Mouse (Mus musculus) midbrain, embryonic 15.5 days (tissue): ENCODE results near the gene Sephs2. TPM values are rescaled to one million over a fixed set of nuclear protein-coding genes. Genes with fewer than 3 reads are reported as not detected.

ENCODE experiments used
- ATAC-seq: fragments of 200-750 bp; cut with Nextera tagmentation; replicated peaks from 2 replicates; pipeline ENCODE4 v1.8.0; 2017; ENCODE audit warnings: moderate TSS enrichment
- H3K27ac ChIP-seq: fragments of 300-500 bp; sonication (generic); 2 replicates; pipeline ENCODE4 v1.5.1; 2015; ENCODE audit warnings: mild to moderate bottlenecking, inconsistent platforms
- H3K27me3 ChIP-seq: fragments of 300-500 bp; sonication (generic); replicated peaks from 2 replicates; pipeline ENCODE4 v1.6.1; 2015; ENCODE audit warnings: inconsistent platforms
- H3K36me3 ChIP-seq: fragments of 300-500 bp; sonication (generic); replicated peaks from 2 replicates; pipeline ENCODE4 v1.6.1; 2015; ENCODE audit warnings: inconsistent platforms
- H3K4me1 ChIP-seq: fragments of 300-500 bp; sonication (generic); 2 replicates; pipeline ENCODE4 v1.6.1; 2015; ENCODE audit warnings: inconsistent platforms
- H3K4me2 ChIP-seq: fragments of 300-500 bp; sonication (generic); 2 replicates; pipeline ENCODE4 v1.6.1; 2015; ENCODE audit warnings: inconsistent platforms, mild to moderate bottlenecking, moderate library complexity
- H3K4me3 ChIP-seq: fragments of 300-500 bp; sonication (generic); 2 replicates; pipeline ENCODE4 v1.5.1; 2015; ENCODE audit warnings: mild to moderate bottlenecking, inconsistent platforms
- H3K9ac ChIP-seq: fragments of 300-500 bp; sonication (generic); 2 replicates; pipeline ENCODE4 v1.6.1; 2015; ENCODE audit warnings: mild to moderate bottlenecking, inconsistent platforms
- H3K9me3 ChIP-seq: fragments of 300-500 bp; sonication (generic); 2 replicates; pipeline ENCODE4 v1.6.1; 2016; ENCODE audit warnings: inconsistent platforms
- WGBS: fragments of 180-500 bp; shearing (Covaris S2); methylation state at CpG from one replicate; pipeline ENCODE4 v1.1.7; 2015; ENCODE audit warnings: mixed read lengths; 5-methylcytosine and 5-hydroxymethylcytosine counted together
- polyA plus RNA-seq: library from polyadenylated mRNA; unstranded; fragments of >200 nt; fragmentation: Nextera tagmentation; extraction: Ambion mirVana; gene quantifications from 2 replicates; pipeline ENCODE4 v1.2.1, GENCODE M21; 2015

The Sephs2 gene
- polyA plus RNA-seq, 1 experiment from 2014 or later: 62.3 TPM

- no peaks in the 10 kb centered on the region for H3K27me3 ChIP-seq
- H3K4me2 ChIP-seq: peak overlapping the region; percentile 90
- H3K4me1 ChIP-seq: peaks cover 26% of the 10 kb centered on the region
- H3K4me3 ChIP-seq: peak overlapping the region; percentile 97
- H3K9ac ChIP-seq: peak overlapping the region; percentile 79
- 0 out of 2 replicates have a peak, but pooled peaks cover 5% of the 10 kb centered on the region for H3K36me3 ChIP-seq
- 14% methylated on average over 25 of the region's 33 CpGs for WGBS
- peak; percentile 77 for ATAC-seq
- H3K9me3 ChIP-seq: no peaks in the 10 kb centered on the region
- peak overlapping the region; percentile 81 for H3K27ac ChIP-seq
Measured at GRCm38 (mm10) chr7:127244658-127245510, 29.0 kb downstream of the Sephs2 start.

GRCm38 (mm10) chr7:127243870-127244657 lies 29.8 kb downstream of the Sephs2 start, which contains the start of gene Zfp771:
Gene Zfp771, plus strand, starts transcription at chr7:127244274.
- Histone ChIP-seq H3K27ac (peak within 1 kb of the TSS; percentile 81), H3K4me2 (peak within 1 kb of the TSS; percentile 90), H3K9me3 (no peaks in the 10 kb centered on the region), H3K9ac (peak within 1 kb of the TSS; percentile 79), H3K4me3 (peak within 1 kb of the TSS; percentile 97), H3K27me3 (no peaks in the 10 kb centered on the region), H3K4me1 (peaks cover 26% of the 10 kb centered on the region), H3K36me3 (peaks cover 5% of the 10 kb centered on the region; the same call in 1 of the 2 replicates)
- 1% methylated on average over 56 of the region's 56 CpGs for WGBS
- ATAC-seq: peak; percentile 94

DNA sequence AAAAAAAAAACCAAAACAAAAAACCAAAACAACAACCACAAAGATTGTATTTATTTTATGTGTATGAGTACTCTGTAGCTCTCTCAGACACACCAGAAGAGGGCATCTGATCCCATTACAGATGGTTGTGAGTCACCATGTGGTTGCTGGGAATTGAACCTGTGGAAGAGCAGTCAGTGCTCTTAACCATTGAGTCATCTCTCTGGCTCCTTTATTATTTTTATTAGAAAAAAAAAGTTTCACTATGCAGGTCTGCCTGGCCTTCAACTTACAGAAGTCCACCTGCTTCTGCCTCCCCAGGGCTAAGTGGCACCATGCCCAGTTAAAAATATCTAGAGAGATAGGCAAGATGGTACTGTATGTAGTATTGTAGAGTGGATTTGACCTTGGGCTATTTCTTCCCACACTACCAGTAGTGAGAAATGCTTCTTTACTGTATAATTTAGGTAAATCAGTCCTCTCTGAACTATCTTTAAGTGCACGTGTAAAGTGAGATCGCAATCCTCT lies 30.4 kb downstream of the Sephs2 start:
- peaks cover 26% of the 10 kb centered on the region for H3K4me1 ChIP-seq
- ATAC-seq: 0 out of 2 replicates have a peak, but pooled peaks have one; percentile 1
- 46% methylated on average over 2 of the region's 2 CpGs for WGBS
- H3K4me3 ChIP-seq: peak overlapping the region; percentile 97
- H3K27me3 ChIP-seq: no peaks in the 10 kb centered on the region
- H3K36me3 ChIP-seq: peaks cover 10% of the 10 kb centered on the region; the same call in 1 of the 2 replicates
- H3K27ac ChIP-seq: peak overlapping the region; percentile 81; the same call in 1 of the 2 replicates
- H3K9me3 ChIP-seq: no peaks in the 10 kb centered on the region
- H3K9ac ChIP-seq: peak overlapping the region; percentile 79; the same call in 1 of the 2 replicates
- H3K4me2 ChIP-seq: peak overlapping the region; percentile 90

GRCm38 (mm10) chr7:127234777-127235176 lies 39.1 kb downstream of the Sephs2 start:
- WGBS: 94% methylated on average over 2 of the region's 2 CpGs
- ATAC-seq: no peak
- no peak overlapping the region for H3K9ac ChIP-seq
- peaks cover 38% of the 10 kb centered on the region for H3K4me1 ChIP-seq
- no peak overlapping the region for H3K27ac ChIP-seq
- H3K4me3 ChIP-seq: no peak overlapping the region
- H3K36me3 ChIP-seq: peaks cover 38% of the 10 kb centered on the region
- H3K9me3 ChIP-seq: no peaks in the 10 kb centered on the region
- H3K4me2 ChIP-seq: peak overlapping the region; percentile 62
- H3K27me3 ChIP-seq: no peaks in the 10 kb centered on the region

DNA sequence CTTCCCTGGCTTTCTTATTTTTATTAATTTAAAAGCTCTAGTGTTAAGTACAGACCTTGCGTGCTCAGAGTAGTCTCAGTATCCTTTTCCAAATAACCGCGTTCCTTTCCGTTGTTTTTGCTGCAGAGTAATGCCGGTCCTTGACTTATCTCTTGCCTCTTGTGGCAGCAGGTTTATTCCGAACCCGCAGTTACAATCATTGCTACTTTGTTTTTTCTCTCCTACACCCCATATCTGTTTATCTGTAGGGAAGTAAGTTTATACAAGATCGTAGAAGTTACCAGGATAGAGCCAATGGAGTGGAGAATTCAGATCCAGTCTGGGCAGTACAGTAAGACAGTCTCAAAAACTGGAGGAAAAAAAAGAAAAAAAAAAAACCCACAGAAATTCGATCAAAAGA lies 40.1 kb downstream of the Sephs2 start:
- Histone ChIP-seq H3K4me1 (peaks cover 40% of the 10 kb centered on the region), H3K4me3 (peak overlapping the region; percentile 97), H3K27ac (peak overlapping the region; percentile 99), H3K4me2 (peak overlapping the region; percentile 62), H3K9ac (peak overlapping the region; percentile 99), H3K9me3 (no peaks in the 10 kb centered on the region), H3K27me3 (no peaks in the 10 kb centered on the region), H3K36me3 (peaks cover 36% of the 10 kb centered on the region)
- 9% methylated on average over 9 of the region's 9 CpGs for whole genome bisulfite sequencing
- no peak for ATAC-seq

GRCm38 (mm10) chr7:127233368-127233749 lies 40.5 kb downstream of the Sephs2 start:
- peaks cover 32% of the 10 kb centered on the region for H3K36me3 ChIP-seq
- peaks cover 40% of the 10 kb centered on the region for H3K4me1 ChIP-seq

GRCm38 (mm10) chr7:127232622-127233367 lies 41.1 kb downstream of the Sephs2 start, which contains the start of the genes Zfp553 and Sept1:
Gene Zfp553, plus strand, starts transcription at chr7:127233061.
Gene Sept1, minus strand, starts transcription at chr7:127233130.
- Histone ChIP-seq H3K4me2 (peak within 1 kb of the TSS; percentile 62), H3K4me1 (peaks cover 38% of the 10 kb centered on the region), H3K4me3 (peak within 1 kb of the TSS; percentile 97), H3K27ac (peak within 1 kb of the TSS; percentile 99), H3K36me3 (peaks cover 26% of the 10 kb centered on the region), H3K27me3 (no peaks in the 10 kb centered on the region), H3K9me3 (no peaks in the 10 kb centered on the region), H3K9ac (peak within 1 kb of the TSS; percentile 99)
- under 1% methylated on average over 63 of the region's 64 CpGs for WGBS
- ATAC-seq: peak; percentile 91

More at GRCm38 (mm10) chr7:127233368-127233749, 40.5 kb downstream of the Sephs2 start:
- peak; percentile 48 for ATAC-seq
- peak overlapping the region; percentile 62 for H3K4me2 ChIP-seq
- no peaks in the 10 kb centered on the region for H3K9me3 ChIP-seq
- WGBS: 0% methylated on average over 27 of the region's 27 CpGs
- no peaks in the 10 kb centered on the region for H3K27me3 ChIP-seq
- peak overlapping the region; percentile 99 for H3K27ac ChIP-seq
- peak overlapping the region; percentile 99 for H3K9ac ChIP-seq
- H3K4me3 ChIP-seq: peak overlapping the region; percentile 97

DNA sequence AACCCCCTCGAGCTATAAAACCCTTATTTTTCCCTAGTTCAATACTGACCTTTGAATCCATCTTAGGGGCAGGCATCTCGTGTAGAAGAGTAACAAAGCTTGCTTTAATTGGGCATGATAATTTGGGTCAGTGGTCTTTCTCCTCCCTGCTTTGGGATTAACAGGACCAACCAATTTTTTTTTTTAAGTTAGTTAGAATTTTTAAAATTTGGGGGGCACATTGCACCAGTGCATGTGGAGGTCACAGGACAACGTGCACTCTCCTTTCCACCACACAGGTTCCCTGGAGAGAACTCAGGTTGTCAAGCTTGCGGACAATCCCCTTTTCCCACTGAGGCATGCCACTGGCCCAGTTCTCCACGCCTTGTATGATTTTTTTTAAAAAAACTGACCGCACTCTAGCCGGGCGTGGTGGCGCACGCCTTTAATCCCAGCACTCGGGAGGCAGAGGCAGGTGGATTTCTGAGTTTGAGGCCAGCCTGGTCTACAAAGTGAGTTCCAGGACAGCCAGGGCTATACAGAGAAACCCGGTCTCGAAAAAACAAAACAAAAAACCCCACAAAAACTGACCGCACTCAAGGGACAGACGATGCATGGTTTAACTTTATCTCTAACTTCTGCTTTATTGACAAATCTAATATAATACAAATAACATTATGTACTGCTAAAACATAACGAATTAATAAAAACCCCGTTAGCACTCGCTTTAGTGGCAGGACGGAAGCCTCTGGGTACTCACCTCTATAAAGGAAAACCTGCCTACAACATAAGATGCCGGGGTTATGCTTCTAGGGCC lies 41.8 kb downstream of the Sephs2 start:
- no peaks in the 10 kb centered on the region for H3K9me3 ChIP-seq
- no peak for ATAC-seq
- peak overlapping the region; percentile 99 for H3K9ac ChIP-seq
- peaks cover 37% of the 10 kb centered on the region for H3K4me1 ChIP-seq
- H3K4me3 ChIP-seq: peak overlapping the region; percentile 97
- H3K4me2 ChIP-seq: peak overlapping the region; percentile 62
- no peaks in the 10 kb centered on the region for H3K27me3 ChIP-seq
- peaks cover 19% of the 10 kb centered on the region for H3K36me3 ChIP-seq
- 3% methylated on average over 20 of the region's 20 CpGs for WGBS
- H3K27ac ChIP-seq: peak overlapping the region; percentile 99

DNA sequence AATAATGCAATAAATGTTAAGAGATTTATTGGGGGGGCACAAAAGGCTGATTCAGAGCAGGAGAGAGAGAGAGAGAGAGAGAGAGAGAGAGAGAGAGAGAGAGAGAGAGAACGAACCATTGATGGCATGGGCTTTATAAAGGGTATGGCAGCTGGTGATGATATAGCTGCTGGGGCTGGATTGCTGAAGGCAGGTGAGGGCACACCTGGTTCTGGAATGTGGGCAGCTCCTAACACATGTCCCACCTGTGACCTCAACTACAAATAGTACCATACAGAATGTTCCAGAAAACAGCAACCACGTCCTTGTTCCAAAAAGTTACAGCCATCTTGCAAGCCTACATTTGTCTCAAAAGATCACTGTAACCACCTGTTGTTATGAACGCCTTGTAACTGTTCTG lies 42.5 kb downstream of the Sephs2 start:
- no peaks in the 10 kb centered on the region for H3K9me3 ChIP-seq
- WGBS: 74% methylated on average over 3 of the region's 3 CpGs
- peak overlapping the region; percentile 99; the same call in 1 of the 2 replicates for H3K27ac ChIP-seq
- H3K36me3 ChIP-seq: peaks cover 12% of the 10 kb centered on the region
- ATAC-seq: no peak
- no peaks in the 10 kb centered on the region for H3K27me3 ChIP-seq
- peaks cover 37% of the 10 kb centered on the region for H3K4me1 ChIP-seq
- peak overlapping the region; percentile 97 for H3K4me3 ChIP-seq
- H3K9ac ChIP-seq: peak overlapping the region; percentile 99; the same call in 1 of the 2 replicates
- H3K4me2 ChIP-seq: peak overlapping the region; percentile 62

DNA sequence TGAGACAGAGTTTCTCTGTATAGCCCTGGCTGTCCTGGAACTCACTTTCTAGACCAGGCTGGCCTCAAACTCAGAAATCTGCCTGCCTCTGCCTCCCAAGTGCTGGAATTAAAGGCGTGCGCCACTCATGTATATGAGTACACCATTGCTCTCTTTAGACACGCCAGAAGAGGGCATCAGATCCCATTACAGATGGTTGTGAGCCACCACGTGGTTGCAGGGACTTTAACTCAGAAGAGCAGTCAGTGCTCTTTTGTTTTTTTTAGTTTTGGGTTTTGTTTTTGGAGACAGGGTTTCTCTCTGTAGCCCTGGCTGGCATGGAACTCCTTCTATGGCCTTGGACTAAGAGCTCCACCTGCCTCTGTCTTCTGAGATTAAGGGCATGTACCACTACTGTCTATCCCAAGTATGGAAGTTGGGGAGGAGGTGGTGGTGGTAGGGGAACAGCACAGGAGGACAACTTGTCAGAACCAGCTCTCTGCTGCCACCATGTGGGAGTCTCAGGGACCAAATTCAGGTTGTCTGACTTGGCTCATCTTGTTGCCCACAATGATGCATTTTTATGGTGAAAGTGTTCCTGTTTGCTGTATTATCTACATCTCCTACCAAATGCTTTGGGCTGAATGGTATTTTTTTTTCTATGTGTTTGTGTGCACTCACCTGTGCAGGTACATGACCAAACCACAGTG lies 45.1 kb downstream of the Sephs2 start:
- 61% methylated on average over 4 of the region's 4 CpGs for WGBS

More for the DNA sequence above, 45.1 kb downstream of the Sephs2 start:
- Histone ChIP-seq H3K4me3 (no peak overlapping the region), H3K9ac (no peak overlapping the region), H3K4me1 (peaks cover 24% of the 10 kb centered on the region), H3K9me3 (no peaks in the 10 kb centered on the region), H3K4me2 (no peak overlapping the region), H3K27ac (no peak overlapping the region), H3K27me3 (no peaks in the 10 kb centered on the region), H3K36me3 (no peaks in the 10 kb centered on the region)
- ATAC-seq: no peak
